Mouse (Mus musculus): ENCODE results near the gene Fam107b. TPM values are rescaled to one million over a fixed set of nuclear protein-coding genes. Genes with fewer than 3 reads are reported as not detected.

Fam107b gene
- polyA plus RNA-seq, 2 experiments: 9.8 to 20.8 TPM

DNA sequence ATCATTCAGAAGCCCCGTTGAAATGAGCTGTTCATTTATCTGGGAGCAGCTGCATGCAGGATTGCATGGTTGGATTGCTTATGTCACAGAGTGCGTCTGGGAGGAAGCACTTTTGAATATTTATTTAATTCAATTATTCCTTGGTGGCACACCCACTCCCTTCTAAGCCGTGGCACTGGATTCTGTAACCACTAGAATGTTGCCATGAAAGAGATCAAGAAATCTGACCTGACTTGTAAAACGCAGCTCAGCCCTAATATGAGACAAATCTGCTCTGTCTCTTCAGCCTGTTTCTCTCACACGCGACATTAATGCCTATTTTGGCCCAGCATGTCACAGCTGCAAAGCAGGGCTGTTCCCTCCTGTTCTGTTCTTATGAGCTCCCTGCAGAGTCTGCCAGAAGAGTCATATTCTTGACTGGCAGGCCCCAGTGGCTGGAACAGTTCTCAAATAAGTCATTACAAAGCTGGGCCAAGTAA, 113.5 kb downstream of the Fam107b start:
- DNase-seq (ENCODE audit: low read depth in 3 of 3, low spot score in 3 of 3): no peak
- H3K4me2 ChIP-seq (ENCODE audit: low read depth): no peak overlapping the region
- no peak overlapping the region for H3K4me3 ChIP-seq (ENCODE audit: insufficient read depth in 1 of 2, low read depth in 2 of 2, low read length in 2 of 2)
- H3K27ac ChIP-seq: no peak overlapping the region
- no peaks in the 10 kb centered on the region for H3K4me1 ChIP-seq (replicated peaks; ENCODE audit: control insufficient read depth in 2 of 2, insufficient read depth in 2 of 2, low read length in 1 of 2)
- no peaks in the 10 kb centered on the region for H3K27me3 ChIP-seq (ENCODE audit: control insufficient read depth, insufficient read depth, low read length)
- TF ChIP-seq EP300 (IDR thresholded peaks at IDR 0.05; ENCODE audit: low read depth): no peak
- no peak overlapping the region for H3K9ac ChIP-seq (replicated peaks)
- H3K36me3 ChIP-seq (replicated peaks; ENCODE audit: control insufficient read depth, insufficient read depth, low read depth): no peaks in the 10 kb centered on the region
- 61% methylated on average over 6 of the region's 6 CpGs for WGBS (ENCODE audit: insufficient replicate concordance)
- ATAC-seq (ENCODE audit: insufficient read depth): no peak
- no peaks in the 10 kb centered on the region for H3K9me3 ChIP-seq (ENCODE audit: control insufficient read depth, low read length)

DNA sequence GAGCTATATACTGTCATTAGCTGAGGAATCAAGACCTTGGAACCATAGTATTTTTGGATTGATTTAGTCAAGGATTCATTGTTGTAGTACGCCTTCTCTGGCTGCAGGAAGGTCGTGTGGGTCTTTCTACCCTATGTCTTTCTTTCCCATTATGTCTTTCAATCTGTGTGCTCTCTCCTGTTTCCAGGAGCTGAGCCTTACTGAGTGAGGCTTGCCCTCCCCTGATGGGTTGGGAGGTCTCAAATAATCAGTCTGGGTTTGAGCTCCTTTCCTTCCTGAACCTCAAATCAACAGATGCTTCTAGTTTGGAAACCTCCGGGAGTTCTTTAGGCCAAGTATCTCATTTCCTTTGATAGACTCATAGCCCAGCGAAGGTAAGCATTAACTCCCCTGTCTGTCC, 119.9 kb downstream of the Fam107b start:
- TF ChIP-seq CTCF (IDR thresholded peaks at IDR 0.05; ENCODE audit: low read depth): no peak
- TF ChIP-seq EP300 (IDR thresholded peaks at IDR 0.05; ENCODE audit: low read depth): no peak
- H3K4me3 ChIP-seq (ENCODE audit: insufficient read depth in 1 of 2, low read depth in 2 of 2, low read length in 2 of 2): no peak overlapping the region
- H3K9me3 ChIP-seq (ENCODE audit: control insufficient read depth, low read length): no peaks in the 10 kb centered on the region
- H3K4me2 ChIP-seq (ENCODE audit: low read depth): no peak overlapping the region
- H3K4me1 ChIP-seq (replicated peaks; ENCODE audit: control insufficient read depth in 2 of 2, insufficient read depth in 2 of 2, low read length in 1 of 2): no peaks in the 10 kb centered on the region
- H3K9ac ChIP-seq (replicated peaks): no peak overlapping the region
- H3K27ac ChIP-seq: no peak overlapping the region
- no peak for DNase-seq (ENCODE audit: low read depth in 3 of 3, low spot score in 3 of 3)
- H3K36me3 ChIP-seq (replicated peaks; ENCODE audit: control insufficient read depth, insufficient read depth, low read depth): no peaks in the 10 kb centered on the region
- ATAC-seq (ENCODE audit: insufficient read depth): no peak
- 37% methylated on average over 4 of the region's 4 CpGs for WGBS (ENCODE audit: insufficient replicate concordance)
- H3K27me3 ChIP-seq (ENCODE audit: control insufficient read depth, insufficient read depth, low read length): no peaks in the 10 kb centered on the region

DNA sequence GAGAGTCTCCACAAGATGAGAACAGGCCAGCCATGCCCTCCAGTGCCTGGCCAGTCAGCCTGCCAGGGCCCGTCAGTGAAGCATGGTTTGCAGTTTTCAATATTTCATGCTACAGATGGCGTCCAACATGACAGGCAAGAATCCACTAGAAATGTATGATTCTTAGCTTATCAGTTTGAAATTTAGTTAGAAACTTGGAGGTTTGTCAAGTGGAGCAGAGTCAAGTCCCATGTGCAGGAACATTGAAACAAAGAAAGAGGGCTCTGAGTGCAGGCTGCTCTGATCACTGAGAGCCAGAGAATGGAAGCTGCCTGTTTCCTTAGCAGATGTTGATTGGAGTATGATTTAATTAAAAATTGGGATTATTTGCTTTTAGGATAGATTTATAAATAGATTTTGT, 122.5 kb downstream of the Fam107b start:
- H3K36me3 ChIP-seq (replicated peaks; ENCODE audit: control insufficient read depth, insufficient read depth, low read depth): no peaks in the 10 kb centered on the region
- WGBS (ENCODE audit: insufficient replicate concordance): 66% methylated on average over 2 of the region's 2 CpGs
- no peak overlapping the region for H3K4me2 ChIP-seq (ENCODE audit: low read depth)
- H3K9me3 ChIP-seq (ENCODE audit: control insufficient read depth, low read length): no peaks in the 10 kb centered on the region
- TF ChIP-seq EP300 (IDR thresholded peaks at IDR 0.05; ENCODE audit: low read depth): no peak
- no peak for TF ChIP-seq CTCF (IDR thresholded peaks at IDR 0.05; ENCODE audit: low read depth)
- ATAC-seq (ENCODE audit: insufficient read depth) (no peak), DNase-seq (ENCODE audit: low read depth in 3 of 3, low spot score in 3 of 3) (no peak)
- H3K4me1 ChIP-seq (replicated peaks; ENCODE audit: control insufficient read depth in 2 of 2, insufficient read depth in 2 of 2, low read length in 1 of 2): no peaks in the 10 kb centered on the region
- no peak overlapping the region for H3K9ac ChIP-seq (replicated peaks)
- no peaks in the 10 kb centered on the region for H3K27me3 ChIP-seq (ENCODE audit: control insufficient read depth, insufficient read depth, low read length)
- no peak overlapping the region for H3K4me3 ChIP-seq (ENCODE audit: insufficient read depth in 1 of 2, low read depth in 2 of 2, low read length in 2 of 2)
- H3K27ac ChIP-seq: no peak overlapping the region

DNA sequence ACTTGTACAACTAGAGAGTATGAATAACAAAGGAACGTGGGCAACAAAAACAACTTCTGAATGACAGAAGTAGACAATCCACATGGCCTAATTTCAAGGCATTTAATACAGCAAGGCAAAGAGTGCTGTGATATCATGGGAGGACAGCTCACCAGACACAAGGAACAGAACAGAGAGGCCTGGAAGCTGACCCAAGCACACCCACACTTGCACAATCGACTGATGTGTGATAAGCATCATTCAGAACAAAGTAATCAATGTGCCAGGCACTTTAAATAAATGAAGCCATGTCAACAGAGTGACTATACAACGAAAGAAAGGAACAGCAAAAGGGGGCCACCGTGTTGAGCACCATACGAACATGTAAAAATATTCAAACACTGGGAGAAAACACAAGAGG, 125.6 kb downstream of the Fam107b start:
- no peak overlapping the region for H3K9ac ChIP-seq (replicated peaks)
- ATAC-seq (ENCODE audit: insufficient read depth): no peak
- no peak for DNase-seq (ENCODE audit: low read depth in 3 of 3, low spot score in 3 of 3)
- no peak overlapping the region for H3K27ac ChIP-seq
- TF ChIP-seq EP300 (IDR thresholded peaks at IDR 0.05; ENCODE audit: low read depth) (no peak), CTCF (IDR thresholded peaks at IDR 0.05; ENCODE audit: low read depth) (no peak)
- H3K4me3 ChIP-seq (ENCODE audit: insufficient read depth in 1 of 2, low read depth in 2 of 2, low read length in 2 of 2): no peak overlapping the region
- H3K27me3 ChIP-seq (ENCODE audit: control insufficient read depth, insufficient read depth, low read length): no peaks in the 10 kb centered on the region
- no peaks in the 10 kb centered on the region for H3K9me3 ChIP-seq (ENCODE audit: control insufficient read depth, low read length)
- no peaks in the 10 kb centered on the region for H3K36me3 ChIP-seq (replicated peaks; ENCODE audit: control insufficient read depth, insufficient read depth, low read depth)
- H3K4me2 ChIP-seq (ENCODE audit: low read depth): no peak overlapping the region
- WGBS (ENCODE audit: insufficient replicate concordance): 48% methylated on average over 5 of the region's 5 CpGs
- H3K4me1 ChIP-seq (replicated peaks; ENCODE audit: control insufficient read depth in 2 of 2, insufficient read depth in 2 of 2, low read length in 1 of 2): 0 out of 4 replicates have a peak, but pooled peaks cover 0 to 2% of the 10 kb centered on the region in 2 experiments

DNA sequence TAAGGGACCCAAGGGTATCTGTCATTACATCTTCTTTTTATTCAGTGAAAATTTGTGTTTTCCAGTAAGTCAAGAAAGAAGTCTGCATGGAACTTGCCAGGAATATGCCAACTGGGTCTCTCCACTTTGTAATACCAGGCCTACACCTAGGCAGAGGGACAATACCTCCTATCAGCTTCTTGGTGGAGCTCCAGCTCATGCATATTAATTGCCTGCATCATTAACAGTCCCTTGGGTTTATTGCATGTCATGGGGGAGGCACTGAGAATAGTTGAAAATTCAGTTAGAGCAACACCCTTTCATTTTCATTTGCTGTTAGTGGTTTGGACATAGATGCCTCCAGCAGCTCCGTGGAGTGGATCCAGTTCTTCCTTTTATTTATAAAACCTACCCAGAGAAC, 130.1 kb downstream of the Fam107b start:
- WGBS (ENCODE audit: insufficient replicate concordance): 34% methylated on average over 1 of the region's 1 CpGs
- H3K4me1 ChIP-seq (replicated peaks; ENCODE audit: control insufficient read depth in 2 of 2, insufficient read depth in 2 of 2, low read length in 1 of 2): peaks cover 3 to 19% of the 10 kb centered on the region in 2 experiments; a peak in 3 of 4 replicates

More for the DNA sequence above, 130.1 kb downstream of the Fam107b start:
- no peak overlapping the region for H3K4me3 ChIP-seq (ENCODE audit: insufficient read depth in 1 of 2, low read depth in 2 of 2, low read length in 2 of 2)
- DNase-seq (ENCODE audit: low read depth in 3 of 3, low spot score in 3 of 3) (no peak), ATAC-seq (ENCODE audit: insufficient read depth) (no peak)
- no peak overlapping the region for H3K9ac ChIP-seq (replicated peaks)
- H3K27ac ChIP-seq: no peak overlapping the region
- H3K27me3 ChIP-seq (ENCODE audit: control insufficient read depth, insufficient read depth, low read length): no peaks in the 10 kb centered on the region
- H3K36me3 ChIP-seq (replicated peaks; ENCODE audit: control insufficient read depth, insufficient read depth, low read depth): no peaks in the 10 kb centered on the region
- TF ChIP-seq CTCF (IDR thresholded peaks at IDR 0.05; ENCODE audit: low read depth) (no peak), EP300 (IDR thresholded peaks at IDR 0.05; ENCODE audit: low read depth) (no peak)
- H3K9me3 ChIP-seq (ENCODE audit: control insufficient read depth, low read length): no peaks in the 10 kb centered on the region
- no peak overlapping the region for H3K4me2 ChIP-seq (ENCODE audit: low read depth)

Measured in liver, embryonic 14.5 days (tissue).